Mouse (Mus musculus) kidney, postnatal 0 days (tissue): ENCODE measurements around the gene 2300002M23Rik. TPM values are rescaled to one million over a fixed set of nuclear protein-coding genes. Genes with fewer than 3 reads are reported as not detected.

Experiments used
- ATAC-seq: fragments of 200-750 bp; cut with Nextera tagmentation; replicated peaks from 2 replicates; pipeline ENCODE4 v1.8.0; 2017; ENCODE audit warnings: low read depth, moderate number of reproducible peaks, moderate TSS enrichment, moderate library complexity; ENCODE audit not compliant: low FRiP score
- DNase-seq: peaks from one replicate; pipeline ENCODE4 v3.0.0-alpha.2; 2016; ENCODE audit warnings: low spot score
- H3K27ac ChIP-seq: fragments of 300-500 bp; sonication (generic); 2 replicates; pipeline ENCODE4 v1.5.1; 2014; ENCODE audit warnings: mild to moderate bottlenecking
- H3K27me3 ChIP-seq: fragments of 300-500 bp; sonication (generic); 2 replicates; pipeline ENCODE4 v1.6.1; 2014; ENCODE audit warnings: low read length, mixed read lengths; ENCODE audit not compliant: insufficient read depth
- H3K36me3 ChIP-seq: fragments of 300-500 bp; sonication (generic); 2 replicates; pipeline ENCODE4 v1.6.1; 2014; ENCODE audit warnings: low read length, mixed read lengths; ENCODE audit not compliant: insufficient read depth
- H3K4me1 ChIP-seq: fragments of 300-500 bp; sonication (generic); replicated peaks from 2 replicates; pipeline ENCODE4 v1.6.1; 2014; ENCODE audit warnings: antibody characterized with exemption, low read length, mixed read lengths; ENCODE audit not compliant: insufficient read depth
- H3K4me2 ChIP-seq: fragments of 300-500 bp; sonication (generic); 2 replicates; pipeline ENCODE4 v1.6.1; 2014; ENCODE audit warnings: mild to moderate bottlenecking, low read length, moderate library complexity, mixed read lengths
- H3K4me3 ChIP-seq: fragments of 300-500 bp; sonication (generic); replicated peaks from 2 replicates; pipeline ENCODE4 v1.5.1; 2014; ENCODE audit warnings: low read depth, low read length
- H3K9ac ChIP-seq: fragments of 300-500 bp; sonication (generic); 2 replicates; pipeline ENCODE4 v1.6.1; 2014; ENCODE audit warnings: low read depth, low read length
- H3K9me3 ChIP-seq: fragments of 300-500 bp; sonication (generic); replicated peaks from 2 replicates; pipeline ENCODE4 v1.6.1; 2016; ENCODE audit warnings: low read length, inconsistent platforms, mixed read lengths
- CTCF ChIP-seq: IDR thresholded peaks from 2 replicates; pipeline ENCODE4 v1.5.1; 2016; ENCODE audit warnings: antibody characterized with exemption, low read depth, mild to moderate bottlenecking, moderate library complexity
- WGBS: fragments of 180-500 bp; shearing (Covaris S2); extraction: QIAGEN DNeasy Blood & Tissue Kit; methylation state at CpG from one replicate; pipeline ENCODE4 v1.1.7; 2014; 5-methylcytosine and 5-hydroxymethylcytosine counted together
- polyA plus RNA-seq: library from polyadenylated mRNA; unstranded; fragments of >200 nt; fragmentation: Nextera tagmentation; extraction: Ambion mirVana; gene quantifications from 2 replicates; pipeline ENCODE4 v1.2.1, GENCODE M21; 2015

2300002M23Rik gene
- polyA plus RNA-seq, 1 experiment from 2014 or later = not detected

DNA sequence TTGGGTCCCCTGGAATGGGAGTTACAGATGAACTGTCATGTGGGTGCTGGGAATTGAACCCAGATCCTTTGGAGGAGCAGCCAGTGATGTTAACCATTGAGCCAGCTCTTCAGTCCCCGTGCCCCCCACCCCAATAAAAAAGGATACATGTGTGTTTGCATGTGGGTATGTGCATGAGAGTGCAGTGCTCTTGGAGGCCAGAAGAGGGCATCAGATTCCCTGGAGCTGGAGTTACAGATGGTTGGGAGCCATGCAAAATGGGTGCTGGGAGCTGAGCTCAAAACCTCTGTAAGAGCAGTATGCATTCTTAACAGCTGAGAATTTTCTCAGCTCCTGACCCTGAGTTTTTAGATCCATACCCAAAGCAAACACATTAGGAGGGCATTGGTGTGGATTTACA lies 20.0 kb downstream of the 2300002M23Rik start:
- TF ChIP-seq CTCF = peak; percentile 22; the same call in 1 of the 2 replicates
- Histone ChIP-seq H3K36me3 (no peaks in the 10 kb centered on the region), H3K27me3 (no peaks in the 10 kb centered on the region), H3K4me1 (no peaks in the 10 kb centered on the region), H3K4me2 (no peak overlapping the region), H3K4me3 (no peak overlapping the region), H3K9ac (no peak overlapping the region), H3K9me3 (no peaks in the 10 kb centered on the region), H3K27ac (no peak overlapping the region)
- 100% methylated on average over 1 of the region's 1 CpGs for WGBS
- ATAC-seq (no peak), DNase-seq (no peak)

DNA sequence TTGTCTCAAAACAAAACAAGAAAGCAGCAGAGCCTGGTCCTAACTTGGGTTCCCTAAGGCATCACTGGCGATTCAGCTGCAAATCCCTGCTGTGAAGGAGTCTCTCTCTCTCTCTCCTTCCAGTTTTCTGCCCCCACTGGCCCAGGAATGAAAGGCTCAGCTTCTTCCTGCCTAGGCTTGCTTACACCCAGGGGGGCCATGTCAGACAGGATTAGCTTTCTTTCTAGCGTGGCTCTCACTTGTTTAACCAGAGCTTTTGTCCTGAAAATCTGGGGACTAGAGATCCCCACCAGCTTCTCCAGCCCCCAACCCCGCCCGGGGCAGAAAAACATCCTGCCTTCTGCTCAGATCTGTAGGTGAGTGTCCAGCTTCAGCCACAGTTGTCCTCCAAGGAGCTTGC lies 21.1 kb downstream of the 2300002M23Rik start:
- Histone ChIP-seq H3K4me1 (no peaks in the 10 kb centered on the region), H3K4me3 (no peak overlapping the region), H3K9ac (no peak overlapping the region), H3K36me3 (no peaks in the 10 kb centered on the region), H3K9me3 (no peaks in the 10 kb centered on the region), H3K4me2 (no peak overlapping the region), H3K27me3 (no peaks in the 10 kb centered on the region), H3K27ac (no peak overlapping the region)
- no peak for TF ChIP-seq CTCF
- 43% methylated on average over 4 of the region's 4 CpGs for WGBS
- DNase-seq = no peak
- no peak for ATAC-seq

DNA sequence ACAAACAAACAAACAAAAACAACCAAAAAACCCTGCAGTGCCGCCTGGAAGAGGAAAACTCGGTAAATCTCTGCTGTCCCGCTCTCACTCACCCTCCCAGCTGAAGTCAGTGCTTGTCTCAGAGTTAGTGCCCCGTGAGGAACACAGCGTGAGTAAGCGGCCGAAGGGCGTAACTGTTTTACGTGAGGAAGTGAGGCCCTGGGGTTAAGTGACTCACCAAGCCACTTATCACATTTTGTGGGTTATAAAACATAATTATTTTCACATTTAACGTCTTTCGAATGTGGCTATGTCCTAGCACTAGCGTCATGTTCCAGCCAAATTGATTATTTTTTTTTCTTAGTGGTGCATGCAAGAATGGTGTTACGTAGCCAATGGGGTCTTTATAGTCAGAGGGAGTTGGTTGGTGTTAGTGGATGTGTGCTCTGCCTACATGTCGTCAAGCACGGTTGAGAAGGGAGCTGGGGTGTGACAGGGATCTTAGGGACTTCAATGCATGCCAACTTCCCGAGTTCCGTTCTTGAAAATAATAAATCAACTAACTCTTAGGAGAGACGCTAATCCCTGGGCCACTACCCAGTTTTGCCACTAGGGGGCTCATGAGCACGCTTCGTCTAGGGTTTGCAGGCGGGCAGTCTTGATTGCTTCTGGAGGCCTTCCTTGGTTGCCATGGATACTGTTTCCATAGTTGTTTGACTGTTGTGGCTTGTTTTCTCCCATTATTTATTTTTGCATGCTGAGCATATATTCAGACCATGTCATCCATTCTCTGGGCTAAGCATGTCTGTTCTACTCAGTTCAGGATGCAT lies 23.4 kb downstream of the 2300002M23Rik start:
- Histone ChIP-seq H3K9ac (no peak overlapping the region), H3K27me3 (no peaks in the 10 kb centered on the region), H3K4me2 (peak overlapping the region; percentile 37), H3K36me3 (no peaks in the 10 kb centered on the region), H3K4me3 (no peak overlapping the region), H3K4me1 (no peaks in the 10 kb centered on the region), H3K9me3 (no peaks in the 10 kb centered on the region), H3K27ac (no peak overlapping the region)
- DNase-seq (peak; percentile 92), ATAC-seq (peak; percentile 84)
- 26% methylated on average over 21 of the region's 21 CpGs for WGBS
- TF ChIP-seq CTCF = peak; percentile 98

DNA sequence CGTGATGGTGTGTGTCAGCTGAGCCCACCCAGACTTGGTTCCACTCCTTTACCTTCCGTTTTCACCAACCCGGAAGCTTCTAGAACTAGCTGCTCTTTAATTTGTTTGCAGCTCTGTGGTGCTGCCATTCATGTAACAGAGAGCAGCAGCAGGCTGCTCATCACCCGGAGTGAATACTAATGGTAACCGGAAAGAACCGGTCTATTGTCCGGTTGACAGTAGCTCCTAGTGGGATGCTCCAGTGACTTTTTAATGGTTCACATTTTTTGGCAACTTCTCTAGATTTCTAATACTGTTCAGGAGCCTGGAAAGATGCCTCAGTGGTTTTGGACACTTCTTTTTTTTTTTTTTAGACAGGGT lies 23.9 kb downstream of the 2300002M23Rik start:
- WGBS = 92% methylated on average over 7 of the region's 7 CpGs
- Histone ChIP-seq H3K4me1 (no peaks in the 10 kb centered on the region), H3K27ac (no peak overlapping the region), H3K4me3 (no peak overlapping the region), H3K27me3 (no peaks in the 10 kb centered on the region), H3K4me2 (no peak overlapping the region), H3K9me3 (no peaks in the 10 kb centered on the region), H3K9ac (no peak overlapping the region), H3K36me3 (no peaks in the 10 kb centered on the region)
- DNase-seq = no peak
- TF ChIP-seq CTCF = no peak
- no peak for ATAC-seq

DNA sequence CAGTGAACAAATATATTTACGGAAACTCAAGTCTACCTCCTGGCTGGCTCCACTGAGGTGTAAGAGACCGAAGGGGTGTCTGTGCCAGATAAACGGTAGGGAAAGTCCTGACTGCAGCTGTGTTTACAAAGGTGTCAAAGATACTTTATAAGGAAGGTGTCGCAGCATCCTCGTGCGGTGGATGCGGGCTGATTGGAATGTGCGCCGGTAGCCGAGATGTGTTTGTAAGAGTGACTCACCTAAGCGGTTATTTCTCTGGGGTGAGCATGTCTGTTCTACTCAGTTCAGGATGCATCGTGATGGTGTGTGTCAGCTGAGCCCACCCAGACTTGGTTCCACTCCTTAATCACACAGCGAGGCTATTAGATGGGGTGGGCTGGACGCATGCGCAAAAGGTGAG lies 24.5 kb downstream of the 2300002M23Rik start:
- 86% methylated on average over 15 of the region's 15 CpGs for WGBS
- ATAC-seq = no peak
- TF ChIP-seq CTCF = no peak
- Histone ChIP-seq H3K36me3 (no peaks in the 10 kb centered on the region), H3K4me2 (no peak overlapping the region), H3K4me1 (no peaks in the 10 kb centered on the region), H3K27ac (no peak overlapping the region), H3K27me3 (no peaks in the 10 kb centered on the region), H3K4me3 (no peak overlapping the region), H3K9ac (no peak overlapping the region), H3K9me3 (no peaks in the 10 kb centered on the region)
- no peak for DNase-seq

DNA sequence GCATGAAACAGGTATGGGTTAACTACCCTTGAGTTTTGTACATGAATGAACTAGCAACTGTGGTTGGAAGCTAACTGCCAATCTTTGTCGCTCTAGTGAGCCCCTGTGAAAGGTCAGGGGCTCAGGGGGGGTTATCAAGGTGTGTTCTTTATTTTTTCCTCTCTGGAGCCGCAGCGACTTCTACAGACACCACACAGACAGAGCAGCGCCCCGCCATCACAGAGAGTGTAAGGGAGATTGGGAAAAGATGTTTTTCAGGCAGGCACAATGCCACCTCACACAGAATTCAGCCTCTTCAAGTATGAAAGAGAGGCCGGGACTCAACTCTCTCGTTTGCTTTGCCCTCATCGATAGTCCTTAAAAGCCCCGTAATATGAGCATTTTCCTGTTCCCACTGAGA lies 24.9 kb downstream of the 2300002M23Rik start:
- H3K27ac ChIP-seq = no peak overlapping the region
- no peaks in the 10 kb centered on the region for H3K36me3 ChIP-seq
- H3K4me3 ChIP-seq = no peak overlapping the region
- WGBS = 79% methylated on average over 9 of the region's 9 CpGs
- no peaks in the 10 kb centered on the region for H3K9me3 ChIP-seq
- H3K27me3 ChIP-seq = no peaks in the 10 kb centered on the region
- ATAC-seq (no peak), DNase-seq (no peak)
- no peaks in the 10 kb centered on the region for H3K4me1 ChIP-seq
- H3K4me2 ChIP-seq = no peak overlapping the region
- H3K9ac ChIP-seq = no peak overlapping the region
- no peak for TF ChIP-seq CTCF

DNA sequence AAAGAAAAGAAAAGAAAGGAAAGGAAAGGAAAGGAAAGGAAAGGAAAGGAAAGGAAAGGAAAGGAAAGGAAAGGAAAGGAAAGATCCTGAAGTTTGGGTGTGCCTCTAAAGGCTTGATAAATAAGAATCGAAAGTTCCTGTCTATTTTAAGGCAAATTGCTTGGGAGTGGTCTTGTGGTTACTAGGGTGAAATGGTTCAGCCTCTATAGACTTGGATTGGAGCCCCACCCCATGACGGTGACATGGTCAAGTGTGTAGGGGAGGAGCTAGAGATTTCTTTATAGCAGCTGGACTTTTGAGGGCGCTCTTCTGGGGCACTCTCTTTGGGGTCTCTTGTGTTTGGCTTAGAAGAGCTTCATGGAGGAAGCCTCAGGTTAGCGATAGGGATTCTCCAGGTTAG lies 26.5 kb downstream of the 2300002M23Rik start:
- WGBS = 33% methylated on average over 4 of the region's 4 CpGs
- H3K4me2 ChIP-seq = no peak overlapping the region
- H3K4me1 ChIP-seq = no peaks in the 10 kb centered on the region
- H3K9ac ChIP-seq = no peak overlapping the region
- no peak overlapping the region for H3K4me3 ChIP-seq
- TF ChIP-seq CTCF = no peak
- H3K27ac ChIP-seq = no peak overlapping the region
- H3K27me3 ChIP-seq = no peaks in the 10 kb centered on the region
- no peaks in the 10 kb centered on the region for H3K9me3 ChIP-seq
- ATAC-seq = no peak
- H3K36me3 ChIP-seq = no peaks in the 10 kb centered on the region
- no peak for DNase-seq
